Mouse (Mus musculus): Measurements from ENCODE around the gene Galnt17. TPM values are rescaled to one million over a fixed set of nuclear protein-coding genes. Genes with fewer than 3 reads are reported as not detected.

Galnt17 gene
- polyA plus RNA-seq, 1 experiment from 2014 or later: 5.1 TPM

DNA sequence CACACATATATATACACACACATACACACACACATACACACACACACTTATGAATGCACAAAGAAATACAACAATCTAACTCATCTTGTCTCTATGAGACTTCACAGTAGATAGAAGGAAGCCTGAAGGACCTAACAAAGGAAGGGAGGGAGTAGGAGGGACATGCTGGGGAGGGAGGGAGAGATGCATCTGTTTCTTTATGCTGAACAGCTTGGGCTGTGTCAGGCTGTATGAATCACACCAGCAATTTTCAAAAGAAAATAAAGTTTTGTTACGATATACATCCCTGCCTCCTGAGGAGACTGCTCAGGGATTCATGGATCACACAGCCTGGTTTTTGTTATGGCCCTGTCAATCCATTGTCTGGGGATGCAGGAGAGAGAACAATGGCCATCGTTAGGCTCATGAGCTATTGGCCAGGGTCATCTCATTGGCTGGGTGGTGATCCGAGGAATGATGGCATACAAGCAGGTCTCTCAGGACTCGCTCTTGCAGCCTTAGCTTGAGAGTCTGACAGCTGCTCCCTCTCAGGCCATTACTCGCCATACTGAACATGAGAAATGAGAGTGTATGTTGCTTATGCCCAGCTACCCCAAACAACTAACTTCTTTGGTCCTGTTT is 194.3 kb downstream of the Galnt17 start:
- H3K27me3 ChIP-seq: no peaks in the 10 kb centered on the region
- no peak overlapping the region for H3K9ac ChIP-seq (replicated peaks)
- no peak overlapping the region for H3K4me3 ChIP-seq (replicated peaks)
- H3K9me3 ChIP-seq: 0 out of 2 replicates have a peak, but pooled peaks cover 15% of the 10 kb centered on the region
- no peak overlapping the region for H3K27ac ChIP-seq
- 42% methylated on average over 5 of the region's 5 CpGs for WGBS
- H3K36me3 ChIP-seq: no peaks in the 10 kb centered on the region
- ATAC-seq: no peak
- no peaks in the 10 kb centered on the region for H3K4me1 ChIP-seq (replicated peaks)
- H3K4me2 ChIP-seq (replicated peaks): no peak overlapping the region

DNA sequence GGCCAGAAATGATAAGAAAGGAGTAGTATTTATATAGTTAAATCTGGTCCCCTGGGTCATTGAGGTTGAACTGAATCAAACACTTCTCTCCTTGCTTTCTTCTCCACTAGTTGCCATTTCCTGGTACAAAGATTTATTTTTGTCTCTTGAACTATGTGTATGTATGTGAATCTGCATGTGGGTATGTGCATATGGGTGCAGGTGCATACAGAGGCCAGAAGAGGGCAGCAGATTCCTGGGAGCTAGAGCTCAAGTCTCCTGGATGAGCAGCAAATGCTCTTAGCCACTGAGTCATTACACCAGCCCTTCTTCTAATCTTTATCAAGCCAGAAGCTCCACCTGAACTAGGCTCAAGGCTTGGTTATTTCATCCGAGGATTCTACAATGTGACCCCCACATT is 201.1 kb downstream of the Galnt17 start:
- H3K4me1 ChIP-seq (replicated peaks): no peaks in the 10 kb centered on the region
- no peak for ATAC-seq
- no peak overlapping the region for H3K4me3 ChIP-seq (replicated peaks)
- H3K9ac ChIP-seq (replicated peaks): no peak overlapping the region
- H3K27ac ChIP-seq: no peak overlapping the region
- no peak overlapping the region for H3K4me2 ChIP-seq (replicated peaks)
- H3K27me3 ChIP-seq: no peaks in the 10 kb centered on the region
- H3K36me3 ChIP-seq: no peaks in the 10 kb centered on the region
- 86% methylated on average over 1 of the region's 1 CpGs for WGBS
- peaks cover 18% of the 10 kb centered on the region; the same call in 1 of the 2 replicates for H3K9me3 ChIP-seq

DNA sequence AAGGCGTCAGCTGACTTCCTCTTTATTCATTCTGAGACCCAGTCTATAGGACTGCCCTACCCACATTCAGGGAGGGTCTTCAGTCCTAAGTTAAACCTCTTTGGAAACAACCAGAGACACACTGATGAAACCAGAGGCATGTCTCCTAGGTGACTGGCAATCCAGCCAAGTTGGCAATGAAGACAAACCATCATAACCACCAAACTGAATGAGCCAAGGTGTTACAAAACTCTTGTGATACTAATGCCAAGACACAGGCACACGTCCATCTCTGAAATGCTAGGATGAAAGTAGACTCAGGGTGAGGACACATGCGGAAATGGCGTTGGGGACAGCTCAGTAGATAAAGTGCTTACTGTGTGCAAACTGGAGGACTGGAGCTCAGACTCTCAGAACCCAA is 211.5 kb downstream of the Galnt17 start:
- Histone ChIP-seq H3K4me1 (replicated peaks) (no peaks in the 10 kb centered on the region; the same call in 1 of the 2 replicates), H3K4me3 (replicated peaks) (no peak overlapping the region), H3K27ac (no peak overlapping the region), H3K4me2 (replicated peaks) (no peak overlapping the region), H3K36me3 (no peaks in the 10 kb centered on the region), H3K9ac (replicated peaks) (no peak overlapping the region), H3K27me3 (no peaks in the 10 kb centered on the region), H3K9me3 (peaks cover 4% of the 10 kb centered on the region)
- 93% methylated on average over 4 of the region's 4 CpGs for WGBS
- ATAC-seq: no peak

DNA sequence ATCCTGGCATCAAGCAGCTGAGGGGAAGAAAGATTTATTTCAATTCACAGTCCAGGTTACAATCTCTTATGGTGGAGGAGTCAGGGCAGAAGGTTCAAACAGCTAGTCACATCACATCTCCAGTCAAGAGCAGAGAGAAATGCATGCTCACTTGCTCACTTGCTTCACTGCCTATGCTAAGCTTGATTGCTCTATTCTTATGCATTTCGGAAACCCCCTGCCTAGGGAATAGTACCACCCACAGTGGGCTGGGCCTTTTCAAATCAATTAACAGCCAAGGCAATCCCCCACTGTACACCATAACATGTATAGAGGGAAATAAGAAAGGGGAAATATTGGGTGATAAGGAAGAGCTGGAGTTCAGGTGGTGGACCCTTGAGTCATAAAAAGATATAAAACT is 212.7 kb downstream of the Galnt17 start:
- no peaks in the 10 kb centered on the region for H3K27me3 ChIP-seq
- H3K4me2 ChIP-seq (replicated peaks): no peak overlapping the region
- 89% methylated on average over 1 of the region's 1 CpGs for WGBS
- H3K9ac ChIP-seq (replicated peaks): no peak overlapping the region
- H3K4me3 ChIP-seq (replicated peaks): no peak overlapping the region
- H3K9me3 ChIP-seq: peaks cover 4% of the 10 kb centered on the region
- H3K4me1 ChIP-seq (replicated peaks): no peaks in the 10 kb centered on the region; the same call in 1 of the 2 replicates
- no peak overlapping the region for H3K27ac ChIP-seq
- H3K36me3 ChIP-seq: no peaks in the 10 kb centered on the region
- ATAC-seq: no peak

DNA sequence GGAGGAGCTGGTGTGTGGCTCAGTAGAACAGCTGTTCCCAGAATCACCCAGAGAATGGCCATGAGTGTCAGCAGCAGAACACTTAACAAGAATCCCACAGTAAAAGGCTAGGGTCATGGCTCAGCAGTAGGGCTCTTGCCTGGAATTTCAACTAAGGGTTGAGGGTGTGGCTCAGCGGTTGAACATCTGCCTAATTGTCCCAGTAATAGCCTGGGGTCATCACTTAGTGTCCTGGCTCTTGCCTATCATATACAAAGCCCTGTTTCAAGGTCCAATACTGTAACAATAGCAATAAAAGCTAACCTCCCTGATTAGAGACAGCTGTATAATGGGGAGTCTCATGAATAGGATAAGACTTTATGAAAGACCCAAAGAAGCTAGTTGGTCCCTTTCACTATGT is 213.5 kb downstream of the Galnt17 start:
- no peak overlapping the region for H3K4me2 ChIP-seq (replicated peaks)
- no peak for ATAC-seq
- H3K9ac ChIP-seq (replicated peaks): no peak overlapping the region
- H3K4me1 ChIP-seq (replicated peaks): no peaks in the 10 kb centered on the region; the same call in 1 of the 2 replicates
- H3K27ac ChIP-seq: no peak overlapping the region
- no peak overlapping the region for H3K4me3 ChIP-seq (replicated peaks)
- no peaks in the 10 kb centered on the region for H3K27me3 ChIP-seq
- WGBS: 68% methylated on average over 1 of the region's 1 CpGs
- peaks cover 4% of the 10 kb centered on the region for H3K9me3 ChIP-seq
- no peaks in the 10 kb centered on the region for H3K36me3 ChIP-seq

DNA sequence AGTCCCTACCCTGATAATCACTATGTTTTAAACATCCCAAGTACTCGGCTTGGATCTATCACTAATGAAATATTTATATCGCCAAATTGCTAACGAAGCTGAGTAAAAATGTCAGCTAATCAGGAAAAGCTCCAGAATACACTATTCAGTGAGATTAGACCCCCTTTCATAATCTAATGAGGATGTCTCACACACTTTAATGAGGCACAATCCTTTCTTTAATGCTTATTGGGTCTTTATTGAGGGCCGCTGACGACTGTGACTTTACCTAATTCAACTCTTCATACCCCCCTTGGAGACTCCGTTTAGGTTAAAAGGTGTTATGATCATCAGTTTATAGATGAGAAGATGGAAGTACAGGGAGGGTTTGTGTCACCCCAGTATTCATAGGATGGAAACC is 214.2 kb downstream of the Galnt17 start:
- Histone ChIP-seq H3K36me3 (no peaks in the 10 kb centered on the region), H3K27ac (no peak overlapping the region), H3K4me2 (replicated peaks) (no peak overlapping the region), H3K27me3 (no peaks in the 10 kb centered on the region), H3K9me3 (peaks cover 4% of the 10 kb centered on the region), H3K9ac (replicated peaks) (no peak overlapping the region), H3K4me1 (replicated peaks) (peaks cover 3% of the 10 kb centered on the region), H3K4me3 (replicated peaks) (no peak overlapping the region)
- 51% methylated on average over 6 of the region's 6 CpGs for WGBS
- ATAC-seq: no peak

DNA sequence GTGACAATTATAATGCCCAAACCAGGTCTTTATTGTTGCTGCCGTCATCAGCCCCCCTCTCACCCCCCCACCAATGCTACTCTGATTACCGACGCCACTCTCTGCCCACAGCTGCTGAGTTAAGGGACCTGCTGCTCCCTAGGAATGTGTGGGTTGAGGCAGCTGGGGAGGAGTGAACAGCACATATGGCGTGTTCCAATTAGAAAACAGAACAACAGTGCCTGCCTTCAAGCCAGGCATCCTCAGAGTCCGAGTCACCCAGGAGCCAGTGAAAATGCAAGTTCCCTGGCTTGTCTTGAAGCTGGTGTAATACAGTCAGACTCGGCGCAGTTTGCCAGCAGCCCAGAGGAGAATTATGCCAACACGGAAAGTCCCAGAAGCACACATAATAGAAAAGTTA is 218.4 kb downstream of the Galnt17 start:
- no peak overlapping the region for H3K4me3 ChIP-seq (replicated peaks)
- H3K36me3 ChIP-seq: no peaks in the 10 kb centered on the region
- no peak overlapping the region for H3K27ac ChIP-seq
- peaks cover 4% of the 10 kb centered on the region; the same call in 1 of the 2 replicates for H3K9me3 ChIP-seq
- H3K9ac ChIP-seq (replicated peaks): no peak overlapping the region
- H3K4me2 ChIP-seq (replicated peaks): no peak overlapping the region
- 68% methylated on average over 8 of the region's 8 CpGs for WGBS
- no peak for ATAC-seq
- H3K27me3 ChIP-seq: no peaks in the 10 kb centered on the region
- peaks cover 6% of the 10 kb centered on the region for H3K4me1 ChIP-seq (replicated peaks)

DNA sequence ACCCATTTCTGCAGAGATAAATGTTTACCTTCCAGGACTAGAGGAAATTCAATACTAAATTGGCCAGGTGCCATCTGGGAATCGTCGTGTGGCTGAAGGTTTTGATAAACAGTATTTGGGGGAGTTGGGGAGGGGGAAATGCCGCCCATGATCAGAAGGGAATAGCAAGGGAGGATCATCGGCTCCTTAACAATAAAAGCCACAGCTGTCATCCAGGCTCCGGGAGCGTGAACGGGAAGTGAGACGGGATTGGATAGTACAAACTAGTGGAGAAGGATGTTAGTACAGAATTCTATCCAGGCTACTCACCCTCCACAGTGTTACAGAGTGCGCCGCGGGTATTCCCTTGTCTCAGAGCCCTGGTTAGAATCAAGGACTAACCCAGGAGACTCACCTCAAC is 219.4 kb downstream of the Galnt17 start:
- no peak overlapping the region for H3K9ac ChIP-seq (replicated peaks)
- 57% methylated on average over 11 of the region's 11 CpGs for WGBS
- peaks cover 8% of the 10 kb centered on the region; the same call in 1 of the 2 replicates for H3K4me1 ChIP-seq (replicated peaks)
- no peak overlapping the region for H3K27ac ChIP-seq
- peaks cover 4% of the 10 kb centered on the region; the same call in 1 of the 2 replicates for H3K9me3 ChIP-seq
- no peak overlapping the region for H3K4me2 ChIP-seq (replicated peaks)
- peak; percentile 43; the same call in 1 of the 2 replicates for ATAC-seq
- H3K4me3 ChIP-seq (replicated peaks): no peak overlapping the region
- H3K27me3 ChIP-seq: no peaks in the 10 kb centered on the region
- no peaks in the 10 kb centered on the region for H3K36me3 ChIP-seq

DNA sequence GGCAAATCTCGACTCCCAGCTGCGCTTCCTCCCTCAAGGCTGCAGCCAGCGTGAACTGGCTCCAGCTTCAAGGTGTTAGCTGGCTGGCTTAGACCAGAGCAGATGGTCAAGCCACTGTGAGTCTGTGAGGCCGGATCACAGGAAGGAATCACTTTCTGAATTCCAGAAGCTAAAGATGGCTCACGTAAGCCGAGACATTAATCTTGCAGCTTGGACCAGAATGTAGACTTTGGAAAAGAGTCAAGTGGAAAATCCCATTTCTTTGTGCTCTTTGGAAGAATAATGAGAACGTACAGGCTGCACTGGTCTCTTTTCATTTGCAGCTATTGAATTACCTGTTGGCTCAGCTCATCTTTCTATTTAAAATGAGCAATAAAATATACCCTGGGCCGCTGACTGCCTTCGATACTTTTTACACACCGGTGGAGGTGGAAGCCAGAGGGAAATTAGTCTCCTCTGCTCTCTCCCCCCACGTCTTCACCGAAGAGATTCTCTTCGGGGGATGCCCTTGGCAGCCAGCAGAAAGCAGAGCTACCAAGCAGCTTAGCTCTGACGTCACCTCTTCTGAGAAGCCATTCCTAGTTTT is 225.1 kb downstream of the Galnt17 start:
- no peak overlapping the region for H3K4me3 ChIP-seq (replicated peaks)
- peak; percentile 65; the same call in 1 of the 2 replicates for ATAC-seq
- no peak overlapping the region for H3K9ac ChIP-seq (replicated peaks)
- H3K27me3 ChIP-seq: no peaks in the 10 kb centered on the region
- H3K36me3 ChIP-seq: no peaks in the 10 kb centered on the region
- 0 out of 2 replicates have a peak, but pooled peaks cover 14% of the 10 kb centered on the region for H3K4me1 ChIP-seq (replicated peaks)
- peak overlapping the region; percentile 37 for H3K27ac ChIP-seq
- WGBS: 42% methylated on average over 14 of the region's 14 CpGs
- no peak overlapping the region for H3K4me2 ChIP-seq (replicated peaks)
- H3K9me3 ChIP-seq: no peaks in the 10 kb centered on the region

DNA sequence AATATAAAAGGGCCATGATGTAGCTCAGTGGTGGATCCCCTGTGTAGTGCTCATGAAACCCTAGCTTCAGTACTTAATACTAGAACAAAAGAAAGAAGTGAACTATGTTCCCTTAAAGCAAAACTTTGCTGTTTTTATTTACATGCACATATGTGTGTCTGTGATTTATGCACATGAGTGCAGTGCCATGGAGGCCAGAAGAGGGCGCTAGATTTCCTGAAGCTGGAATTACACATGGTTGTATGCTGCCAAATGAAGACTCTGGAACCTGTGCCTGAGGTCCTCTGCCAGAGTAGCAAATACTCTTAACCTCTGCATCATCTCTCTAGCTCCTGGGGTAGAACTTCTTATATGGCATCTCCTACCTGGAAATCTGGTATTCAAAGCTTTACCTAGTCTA is 230.6 kb downstream of the Galnt17 start:
- ATAC-seq: no peak
- 32% methylated on average over 1 of the region's 1 CpGs for WGBS
- no peaks in the 10 kb centered on the region for H3K9me3 ChIP-seq

DNA sequence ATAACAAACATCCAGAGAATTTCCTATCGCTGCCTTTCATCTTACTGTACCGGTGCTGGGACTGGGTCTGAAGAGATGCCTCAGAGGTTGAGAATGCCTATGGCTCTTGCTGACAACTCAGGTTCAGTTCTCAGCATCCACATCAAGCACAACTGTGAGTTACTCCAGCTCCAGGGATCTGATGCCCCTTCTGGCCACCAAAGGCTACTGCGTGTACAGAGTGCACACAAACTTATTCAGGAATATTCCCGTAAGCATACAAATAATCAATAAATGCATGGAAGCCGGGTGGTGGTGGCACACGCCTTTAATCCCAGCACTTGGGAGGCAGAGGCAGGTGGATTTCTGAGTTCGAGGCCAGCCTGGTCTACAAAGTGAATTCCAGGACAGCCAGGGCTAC is 232.5 kb downstream of the Galnt17 start:
- 94% methylated on average over 7 of the region's 7 CpGs for WGBS
- ATAC-seq: no peak
- no peak overlapping the region for H3K4me3 ChIP-seq (replicated peaks)
- no peak overlapping the region for H3K4me2 ChIP-seq (replicated peaks)
- H3K4me1 ChIP-seq (replicated peaks): no peaks in the 10 kb centered on the region
- H3K27me3 ChIP-seq: no peaks in the 10 kb centered on the region
- no peaks in the 10 kb centered on the region for H3K9me3 ChIP-seq
- H3K9ac ChIP-seq (replicated peaks): no peak overlapping the region
- H3K27ac ChIP-seq: no peak overlapping the region
- no peaks in the 10 kb centered on the region for H3K36me3 ChIP-seq

More for the DNA sequence above, 230.6 kb downstream of the Galnt17 start:
- H3K4me2 ChIP-seq (replicated peaks): no peak overlapping the region
- no peaks in the 10 kb centered on the region for H3K27me3 ChIP-seq
- 0 out of 2 replicates have a peak, but pooled peaks cover 2% of the 10 kb centered on the region for H3K4me1 ChIP-seq (replicated peaks)
- H3K9ac ChIP-seq (replicated peaks): no peak overlapping the region
- H3K36me3 ChIP-seq: no peaks in the 10 kb centered on the region
- H3K27ac ChIP-seq: no peak overlapping the region
- H3K4me3 ChIP-seq (replicated peaks): no peak overlapping the region

DNA sequence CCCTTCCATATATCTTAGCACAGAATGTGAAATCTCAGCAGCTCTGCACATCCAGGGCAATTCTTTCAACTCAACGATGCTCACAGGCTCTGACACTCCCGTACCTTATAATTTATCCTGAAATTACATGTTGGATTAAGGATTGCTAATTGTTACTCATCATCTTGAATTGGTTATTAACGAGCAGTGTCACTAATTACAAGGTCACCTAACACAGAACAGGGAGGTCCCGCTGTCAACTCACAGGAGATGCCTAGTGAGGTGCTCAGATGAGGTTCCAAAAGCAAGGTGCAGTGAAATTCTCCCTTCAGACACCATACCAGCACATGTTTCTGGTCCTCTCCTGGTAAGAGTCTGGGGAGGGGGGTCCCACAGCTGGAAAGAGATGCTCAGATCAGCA is 234.0 kb downstream of the Galnt17 start:
- no peak for ATAC-seq
- no peak overlapping the region for H3K4me3 ChIP-seq (replicated peaks)
- 84% methylated on average over 4 of the region's 4 CpGs for WGBS
- H3K27ac ChIP-seq: no peak overlapping the region
- no peaks in the 10 kb centered on the region for H3K9me3 ChIP-seq
- H3K4me1 ChIP-seq (replicated peaks): no peaks in the 10 kb centered on the region
- H3K36me3 ChIP-seq: no peaks in the 10 kb centered on the region
- H3K27me3 ChIP-seq: no peaks in the 10 kb centered on the region
- H3K9ac ChIP-seq (replicated peaks): no peak overlapping the region
- H3K4me2 ChIP-seq (replicated peaks): no peak overlapping the region
